Mouse (Mus musculus) gastrocnemius, postnatal 36 days (tissue): Measurements from ENCODE around the gene Klc4. TPM values are rescaled to one million over a fixed set of nuclear protein-coding genes. Genes with fewer than 3 reads are reported as not detected.

Experiments
- DNase-seq, 2 experiments: peaks; one replicate each; pipeline ENCODE4 v3.0.0; 2022
- intact Hi-C: fragments of 180-260 bp; cut with DNase I; formaldehyde crosslinking; loops from one replicate; pipeline ENCODE4 v1.15.1; 2025
- total RNA-seq, 2 experiments: library from RNA; stranded (reverse); gene quantifications; 2 replicates each; pipeline ENCODE4 v1.2.3; 2021

Klc4 gene
- total RNA-seq, 2 experiments from 2014 or later = 11.7 to 11.8 TPM

- DNase-seq = no peak
- intact Hi-C loops = loop anchor here (5.0 kb wide), 1 partner anchor 66 kb away; no protein-coding TSS in a partner anchor
These were observed 52.7 kb downstream of the Klc4 start for GRCm38 (mm10) chr17:46593124-46593523.

GRCm38 (mm10) chr17:46591406-46591805, 54.4 kb downstream of the Klc4 start:
- DNase-seq = no peak
- intact Hi-C loops = loop anchor here (5.0 kb wide), 1 partner anchor 64 kb away; no protein-coding TSS in a partner anchor

DNA sequence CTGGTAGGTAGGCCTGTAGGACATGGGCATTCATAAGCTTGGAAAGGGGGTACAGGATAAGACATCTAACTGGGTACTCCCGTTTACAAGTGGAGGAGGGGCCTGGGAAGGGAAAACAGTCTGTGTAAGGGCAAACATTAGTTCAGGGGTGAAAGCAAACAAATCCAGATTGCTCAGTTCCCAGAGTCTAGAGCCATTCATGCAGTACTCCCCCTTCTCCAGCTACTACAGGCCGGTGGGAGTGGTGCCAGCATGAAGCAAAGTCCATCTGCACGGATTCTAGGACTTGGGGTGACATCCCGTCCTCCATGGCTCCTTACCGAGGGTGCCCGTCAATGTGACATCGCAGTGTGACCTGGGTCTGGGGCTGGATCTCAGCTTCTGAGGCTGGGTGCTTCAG, 55.4 kb downstream of the Klc4 start:
- intact Hi-C loops = loop anchor here (5.0 kb wide), 1 partner anchor 63 kb away; no protein-coding TSS in a partner anchor

DNA sequence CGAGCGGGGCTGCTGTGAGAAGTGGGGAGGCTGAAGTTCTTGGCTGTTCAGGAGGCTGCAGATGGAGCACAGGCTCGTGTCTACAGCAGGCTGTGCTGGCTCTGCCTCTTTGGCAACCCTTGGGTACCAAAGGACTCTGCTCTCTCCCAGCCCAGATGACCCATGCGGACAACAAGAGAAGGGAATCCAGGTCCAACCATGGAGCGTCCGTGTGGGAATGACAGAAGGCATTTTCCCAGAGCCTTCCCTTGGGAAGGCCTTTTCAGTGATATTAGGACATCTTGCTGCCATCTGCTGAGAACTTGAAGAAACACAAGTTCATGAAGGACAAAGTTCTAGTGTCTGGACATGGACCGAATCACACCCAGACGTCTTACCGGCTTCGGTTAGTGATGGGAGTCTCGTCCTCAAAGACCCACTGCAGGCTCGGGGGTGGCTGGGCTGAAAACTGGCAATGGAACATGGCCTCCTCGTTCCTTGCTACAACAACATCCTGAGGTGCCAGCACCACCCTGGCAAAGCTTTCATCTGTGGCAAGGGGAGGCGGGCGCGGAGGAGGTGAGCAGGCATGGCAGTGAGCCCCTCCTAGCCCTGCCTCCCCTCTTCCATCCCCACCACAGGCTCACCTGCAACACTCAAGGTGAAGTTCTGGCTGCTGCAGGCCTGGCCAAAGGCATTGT, 56.0 kb downstream of the Klc4 start:
- no peak for DNase-seq
- intact Hi-C loops = loop anchor here (5.0 kb wide), 1 partner anchor 62 kb away; no protein-coding TSS in a partner anchor

More for the DNA sequence above, 55.4 kb downstream of the Klc4 start:
- no peak for DNase-seq

GRCm38 (mm10) chr17:46588913-46589312, 56.9 kb downstream of the Klc4 start:
- intact Hi-C loops = no loop called here
- no peak for DNase-seq

GRCm38 (mm10) chr17:46588173-46588572, 57.6 kb downstream of the Klc4 start:
- intact Hi-C loops = no loop called here
- no peak for DNase-seq

GRCm38 (mm10) chr17:46586327-46586726, 59.5 kb downstream of the Klc4 start:
- intact Hi-C loops = no loop called here
- DNase-seq = no peak

Other genes with a start within 250 kb of the Klc4 start
- under 1 TPM; 0.38 to 0.39 TPM for gene Crip3, start 217.1 kb downstream of the Klc4 start, total RNA-seq
- not detected for gene Slc22a7, start 207.6 kb downstream of the Klc4 start, total RNA-seq
- gene Ttbk1, start 158.3 kb downstream of the Klc4 start, total RNA-seq = under 1 TPM; 0.36 to 0.39 TPM
- gene Dnph1, start 149.3 kb downstream of the Klc4 start, total RNA-seq = 1 to 10 TPM; 4.9 to 6.7 TPM
- 10 to 100 TPM; 11.2 to 11.4 TPM for gene Cul9, start 99.6 kb downstream of the Klc4 start, total RNA-seq
- 10 to 100 TPM; 70.4 to 74.9 TPM for gene Srf, start 89.8 kb downstream of the Klc4 start, total RNA-seq
- gene Ptk7, start 16.5 kb downstream of the Klc4 start, total RNA-seq = under 1 TPM; 0.79 to 0.94 TPM
- gene Mrpl2, start 207 bp upstream of the Klc4 start, total RNA-seq = 100 to 1,000 TPM in 1 of 2 experiments, 10 to 100 TPM in 1; 99.4 to 102 TPM
- 1 to 10 TPM; 5.8 to 5.9 TPM for gene Cul7, start 4.3 kb upstream of the Klc4 start, total RNA-seq
- gene Rrp36, start 28.3 kb upstream of the Klc4 start, total RNA-seq = 1 to 10 TPM; 7.5 to 9.9 TPM
- gene Mea1, start 32.8 kb upstream of the Klc4 start, total RNA-seq = 10 to 100 TPM; 29.8 to 39.0 TPM
- 100 to 1,000 TPM; 110 to 123 TPM for gene Klhdc3, start 34.9 kb upstream of the Klc4 start, total RNA-seq
- gene Ppp2r5d, start 59.1 kb upstream of the Klc4 start, total RNA-seq = 10 to 100 TPM; 23.4 to 26.7 TPM
- gene Pex6, start 65.4 kb upstream of the Klc4 start, total RNA-seq = 10 to 100 TPM; 12.7 to 15.2 TPM
- 1 to 10 TPM; 1.1 to 2.1 TPM for gene Gnmt, start 83.1 kb upstream of the Klc4 start, total RNA-seq
- gene Cnpy3, start 106.2 kb upstream of the Klc4 start, total RNA-seq = 1 to 10 TPM; 7.6 to 8.9 TPM
- gene Ptcra, start 117.7 kb upstream of the Klc4 start, total RNA-seq = not detected
- gene 2310039H08Rik, start 126.6 kb upstream of the Klc4 start, total RNA-seq = 10 to 100 TPM; 26.8 to 33.5 TPM
- 10 to 100 TPM; 39.3 to 40.7 TPM for gene Rpl7l1, start 136.7 kb upstream of the Klc4 start, total RNA-seq
- gene Bicral, start 212.5 kb upstream of the Klc4 start, total RNA-seq = 10 to 100 TPM in 1 of 2 experiments, 1 to 10 TPM in 1; 8.2 to 12.1 TPM
- 1 to 10 TPM; 7.4 to 8.5 TPM for gene Tbcc, start 244.7 kb upstream of the Klc4 start, total RNA-seq